Mouse (Mus musculus) embryonic facial prominence, embryonic 12.5 days (tissue): Measurements from ENCODE around the gene Glp1r. TPM values are rescaled to one million over a fixed set of nuclear protein-coding genes. Genes with fewer than 3 reads are reported as not detected.

Experiments
- ATAC-seq: fragments of 200-750 bp; cut with Nextera tagmentation; 2 replicates; pipeline ENCODE4 v1.8.0; 2017; ENCODE audit not compliant: insufficient number of reproducible peaks, insufficient read depth, low FRiP score, low TSS enrichment
- H3K27ac ChIP-seq: fragments of 300-500 bp; sonication (generic); 2 replicates; pipeline ENCODE4 v1.5.1; 2016; ENCODE audit warnings: mild to moderate bottlenecking
- H3K27me3 ChIP-seq: fragments of 300-500 bp; sonication (generic); 2 replicates; pipeline ENCODE4 v1.6.1; 2016; ENCODE audit warnings: mild to moderate bottlenecking, moderate library complexity
- H3K36me3 ChIP-seq: fragments of 300-500 bp; sonication (generic); 2 replicates; pipeline ENCODE4 v1.6.1; 2016; ENCODE audit warnings: mild to moderate bottlenecking
- H3K4me1 ChIP-seq: fragments of 300-500 bp; sonication (generic); 2 replicates; pipeline ENCODE4 v1.6.1; 2016
- H3K4me2 ChIP-seq: fragments of 300-500 bp; sonication (generic); replicated peaks from 2 replicates; pipeline ENCODE4 v1.6.1; 2016; ENCODE audit warnings: mild to moderate bottlenecking, moderate library complexity
- H3K4me3 ChIP-seq: fragments of 300-500 bp; sonication (generic); 2 replicates; pipeline ENCODE4 v1.5.1; 2016; ENCODE audit warnings: mild to moderate bottlenecking
- H3K9ac ChIP-seq: fragments of 300-500 bp; sonication (generic); 2 replicates; pipeline ENCODE4 v1.6.1; 2016; ENCODE audit warnings: mild to moderate bottlenecking, moderate library complexity
- H3K9me3 ChIP-seq: fragments of 300-500 bp; sonication (generic); 2 replicates; pipeline ENCODE4 v1.6.1; 2016; ENCODE audit warnings: mild to moderate bottlenecking, moderate library complexity
- WGBS: fragments of 180-500 bp; shearing (Covaris S2); methylation state at CpG from one replicate; pipeline ENCODE4 v1.1.7; 2016; 5-methylcytosine and 5-hydroxymethylcytosine counted together
- polyA plus RNA-seq: library from polyadenylated mRNA; unstranded; fragments of >200 nt; fragmentation: Nextera tagmentation; extraction: Ambion mirVana; gene quantifications from 2 replicates; pipeline ENCODE4 v1.2.1, GENCODE M21; 2016

Glp1r gene
- polyA plus RNA-seq, 1 experiment from 2014 or later: not detected

- H3K9me3 ChIP-seq: no peaks in the 10 kb centered on the region
- no peak overlapping the region for H3K9ac ChIP-seq
- H3K4me1 ChIP-seq: no peaks in the 10 kb centered on the region
- no peaks in the 10 kb centered on the region for H3K36me3 ChIP-seq
- no peak for ATAC-seq
- H3K4me3 ChIP-seq: no peak overlapping the region
- H3K4me2 ChIP-seq: no peak overlapping the region
- no peak overlapping the region for H3K27ac ChIP-seq
- H3K27me3 ChIP-seq: no peaks in the 10 kb centered on the region
Measured at GRCm38 (mm10) chr17:30914264-30914663, 12.6 kb downstream of the Glp1r start.

GRCm38 (mm10) chr17:30923566-30923965 is 21.9 kb downstream of the Glp1r start:
- no peak overlapping the region for H3K4me2 ChIP-seq
- WGBS: 72% methylated on average over 4 of the region's 4 CpGs
- H3K9ac ChIP-seq: no peak overlapping the region
- H3K36me3 ChIP-seq: no peaks in the 10 kb centered on the region
- no peaks in the 10 kb centered on the region for H3K4me1 ChIP-seq
- ATAC-seq: no peak
- no peak overlapping the region for H3K27ac ChIP-seq
- H3K9me3 ChIP-seq: no peaks in the 10 kb centered on the region
- no peak overlapping the region for H3K4me3 ChIP-seq
- H3K27me3 ChIP-seq: no peaks in the 10 kb centered on the region

- Histone ChIP-seq H3K4me1 (no peaks in the 10 kb centered on the region), H3K9ac (no peak overlapping the region), H3K4me2 (no peak overlapping the region), H3K36me3 (no peaks in the 10 kb centered on the region), H3K9me3 (no peaks in the 10 kb centered on the region), H3K4me3 (no peak overlapping the region), H3K27me3 (no peaks in the 10 kb centered on the region), H3K27ac (no peak overlapping the region)
- 71% methylated on average over 7 of the region's 7 CpGs for WGBS
- ATAC-seq: no peak
Measured at GRCm38 (mm10) chr17:30930827-30931226, 29.2 kb downstream of the Glp1r start.

GRCm38 (mm10) chr17:30932836-30933235 is 31.2 kb downstream of the Glp1r start:
- Histone ChIP-seq H3K36me3 (no peaks in the 10 kb centered on the region), H3K27ac (no peak overlapping the region), H3K9me3 (no peaks in the 10 kb centered on the region), H3K4me2 (no peak overlapping the region), H3K27me3 (no peaks in the 10 kb centered on the region), H3K4me3 (no peak overlapping the region), H3K4me1 (no peaks in the 10 kb centered on the region), H3K9ac (no peak overlapping the region)
- ATAC-seq: no peak
- WGBS: 83% methylated on average over 5 of the region's 5 CpGs

- H3K9ac ChIP-seq: no peak overlapping the region
- WGBS: 67% methylated on average over 5 of the region's 5 CpGs
- no peaks in the 10 kb centered on the region for H3K9me3 ChIP-seq
- ATAC-seq: no peak
- no peaks in the 10 kb centered on the region for H3K4me1 ChIP-seq
- no peaks in the 10 kb centered on the region for H3K27me3 ChIP-seq
- no peak overlapping the region for H3K4me3 ChIP-seq
- H3K4me2 ChIP-seq: no peak overlapping the region
- H3K27ac ChIP-seq: no peak overlapping the region
- no peaks in the 10 kb centered on the region for H3K36me3 ChIP-seq
Measured at GRCm38 (mm10) chr17:30935301-30935700, 33.7 kb downstream of the Glp1r start.

- Histone ChIP-seq H3K9me3 (no peaks in the 10 kb centered on the region), H3K4me1 (no peaks in the 10 kb centered on the region), H3K27me3 (no peaks in the 10 kb centered on the region), H3K27ac (no peak overlapping the region), H3K36me3 (no peaks in the 10 kb centered on the region), H3K9ac (no peak overlapping the region), H3K4me3 (no peak overlapping the region), H3K4me2 (no peak overlapping the region)
- WGBS: 38% methylated on average over 9 of the region's 9 CpGs
- ATAC-seq: no peak
Measured at GRCm38 (mm10) chr17:30938554-30938953, 36.9 kb downstream of the Glp1r start.

- WGBS: 75% methylated on average over 1 of the region's 1 CpGs
- Histone ChIP-seq H3K36me3 (no peaks in the 10 kb centered on the region), H3K9ac (no peak overlapping the region)
Measured at GRCm38 (mm10) chr17:30948382-30948781, 46.8 kb downstream of the Glp1r start.

GRCm38 (mm10) chr17:30950780-30951179 is 49.2 kb downstream of the Glp1r start:
- no peaks in the 10 kb centered on the region for H3K9me3 ChIP-seq
- H3K4me1 ChIP-seq: no peaks in the 10 kb centered on the region
- no peaks in the 10 kb centered on the region for H3K27me3 ChIP-seq
- H3K4me2 ChIP-seq: no peak overlapping the region
- H3K4me3 ChIP-seq: no peak overlapping the region
- no peak overlapping the region for H3K9ac ChIP-seq
- WGBS: 8% methylated on average over 7 of the region's 7 CpGs
- ATAC-seq: no peak
- no peak overlapping the region for H3K27ac ChIP-seq
- no peaks in the 10 kb centered on the region for H3K36me3 ChIP-seq

More at GRCm38 (mm10) chr17:30948382-30948781, 46.8 kb downstream of the Glp1r start:
- Histone ChIP-seq H3K27ac (no peak overlapping the region), H3K4me2 (no peak overlapping the region), H3K9me3 (no peaks in the 10 kb centered on the region), H3K4me3 (no peak overlapping the region), H3K27me3 (no peaks in the 10 kb centered on the region), H3K4me1 (no peaks in the 10 kb centered on the region)
- ATAC-seq: no peak

- no peak overlapping the region for H3K4me3 ChIP-seq
- H3K4me2 ChIP-seq: no peak overlapping the region
- WGBS: 77% methylated on average over 8 of the region's 8 CpGs
- no peak overlapping the region for H3K27ac ChIP-seq
- no peaks in the 10 kb centered on the region for H3K4me1 ChIP-seq
- ATAC-seq: no peak
- H3K9me3 ChIP-seq: no peaks in the 10 kb centered on the region
- no peaks in the 10 kb centered on the region for H3K27me3 ChIP-seq
- no peak overlapping the region for H3K9ac ChIP-seq
- H3K36me3 ChIP-seq: no peaks in the 10 kb centered on the region
Measured at GRCm38 (mm10) chr17:30951600-30951999, 50.0 kb downstream of the Glp1r start.

GRCm38 (mm10) chr17:30954340-30954739 is 52.7 kb downstream of the Glp1r start, which contains the start of gene Umodl1:
Gene Umodl1, plus strand, starts transcription at chr17:30954640.
- Histone ChIP-seq H3K4me1 (no peaks in the 10 kb centered on the region), H3K9ac (no peak within 1 kb of the TSS), H3K27ac (no peak within 1 kb of the TSS), H3K4me3 (no peak within 1 kb of the TSS), H3K4me2 (no peak within 1 kb of the TSS), H3K36me3 (no peaks in the 10 kb centered on the region), H3K9me3 (no peaks in the 10 kb centered on the region), H3K27me3 (no peaks in the 10 kb centered on the region)
- WGBS: 48% methylated on average over 10 of the region's 10 CpGs
- ATAC-seq: no peak

- Histone ChIP-seq H3K4me1 (no peaks in the 10 kb centered on the region), H3K9ac (no peak overlapping the region), H3K4me3 (no peak overlapping the region), H3K9me3 (no peaks in the 10 kb centered on the region), H3K27me3 (no peaks in the 10 kb centered on the region), H3K36me3 (no peaks in the 10 kb centered on the region), H3K27ac (no peak overlapping the region), H3K4me2 (no peak overlapping the region)
- 66% methylated on average over 7 of the region's 7 CpGs for WGBS
- ATAC-seq: no peak
Measured at GRCm38 (mm10) chr17:30961936-30962592, 60.4 kb downstream of the Glp1r start.

- H3K4me1 ChIP-seq: no peaks in the 10 kb centered on the region
- WGBS: 51% methylated on average over 2 of the region's 2 CpGs
Measured at GRCm38 (mm10) chr17:30962880-30963279, 61.3 kb downstream of the Glp1r start.

More at GRCm38 (mm10) chr17:30962880-30963279, 61.3 kb downstream of the Glp1r start:
- Histone ChIP-seq H3K27me3 (no peaks in the 10 kb centered on the region), H3K4me3 (no peak overlapping the region), H3K36me3 (no peaks in the 10 kb centered on the region), H3K4me2 (no peak overlapping the region), H3K9me3 (no peaks in the 10 kb centered on the region), H3K9ac (no peak overlapping the region), H3K27ac (no peak overlapping the region)
- ATAC-seq: no peak
